Mouse (Mus musculus) cerebellum, adult 2 months (tissue): ENCODE measurements around the gene Zdhhc12. TPM values are rescaled to one million over a fixed set of nuclear protein-coding genes. Genes with fewer than 3 reads are reported as not detected.

Source experiments
- DNase-seq, 2 experiments: peaks; one replicate each; pipeline ENCODE4 v3.0.0; 2021
- H3K27ac ChIP-seq: fragments of 200-500 bp; 2 replicates; pipeline ENCODE4 v1.5.1; 2012; ENCODE audit warnings: low read length, control low read depth, inconsistent platforms; ENCODE audit not compliant: insufficient read depth
- H3K27me3 ChIP-seq: fragments of 200-500 bp; 2 replicates; pipeline ENCODE4 v1.6.1; 2012; ENCODE audit warnings: inconsistent platforms, mild to moderate bottlenecking, low read length, moderate library complexity; ENCODE audit not compliant: control insufficient read depth, insufficient read depth
- H3K4me1 ChIP-seq: fragments of 200-500 bp; 2 replicates; pipeline ENCODE4 v1.6.1; 2011; ENCODE audit warnings: low read length; ENCODE audit not compliant: control insufficient read depth, insufficient read depth
- H3K4me3 ChIP-seq: fragments of 200-500 bp; replicated peaks from 2 replicates; pipeline ENCODE3; 2011; ENCODE audit warnings: mild to moderate bottlenecking, low read depth, low read length, control low read depth; ENCODE audit not compliant: insufficient read depth
- CTCF ChIP-seq: fragments of 200-500 bp; IDR thresholded peaks from 2 replicates; pipeline ENCODE4 v1.5.1; 2011; ENCODE audit warnings: low read depth, mild to moderate bottlenecking, control low read depth, low read length, moderate library complexity, borderline replicate concordance; ENCODE audit not compliant: insufficient read depth
- POLR2A ChIP-seq: fragments of 200-500 bp; IDR thresholded peaks from 2 replicates; pipeline ENCODE4 v1.6.1; 2011; ENCODE audit warnings: low read length, control low read depth, borderline replicate concordance; ENCODE audit not compliant: insufficient read depth
- WGBS: fragments of 180-500 bp; shearing (Covaris S2); methylation state at CpG from one replicate; pipeline ENCODE4 v1.1.7; 2018; 5-methylcytosine and 5-hydroxymethylcytosine counted together
- polyA plus RNA-seq: library from polyadenylated mRNA; depleted of rRNA; stranded (reverse); fragments of >200 nt; gene quantifications from 2 replicates; pipeline ENCODE4 v1.2.3, GENCODE M21; 2012

The Zdhhc12 gene
- polyA plus RNA-seq, 1 experiment = 15.5 TPM

DNA sequence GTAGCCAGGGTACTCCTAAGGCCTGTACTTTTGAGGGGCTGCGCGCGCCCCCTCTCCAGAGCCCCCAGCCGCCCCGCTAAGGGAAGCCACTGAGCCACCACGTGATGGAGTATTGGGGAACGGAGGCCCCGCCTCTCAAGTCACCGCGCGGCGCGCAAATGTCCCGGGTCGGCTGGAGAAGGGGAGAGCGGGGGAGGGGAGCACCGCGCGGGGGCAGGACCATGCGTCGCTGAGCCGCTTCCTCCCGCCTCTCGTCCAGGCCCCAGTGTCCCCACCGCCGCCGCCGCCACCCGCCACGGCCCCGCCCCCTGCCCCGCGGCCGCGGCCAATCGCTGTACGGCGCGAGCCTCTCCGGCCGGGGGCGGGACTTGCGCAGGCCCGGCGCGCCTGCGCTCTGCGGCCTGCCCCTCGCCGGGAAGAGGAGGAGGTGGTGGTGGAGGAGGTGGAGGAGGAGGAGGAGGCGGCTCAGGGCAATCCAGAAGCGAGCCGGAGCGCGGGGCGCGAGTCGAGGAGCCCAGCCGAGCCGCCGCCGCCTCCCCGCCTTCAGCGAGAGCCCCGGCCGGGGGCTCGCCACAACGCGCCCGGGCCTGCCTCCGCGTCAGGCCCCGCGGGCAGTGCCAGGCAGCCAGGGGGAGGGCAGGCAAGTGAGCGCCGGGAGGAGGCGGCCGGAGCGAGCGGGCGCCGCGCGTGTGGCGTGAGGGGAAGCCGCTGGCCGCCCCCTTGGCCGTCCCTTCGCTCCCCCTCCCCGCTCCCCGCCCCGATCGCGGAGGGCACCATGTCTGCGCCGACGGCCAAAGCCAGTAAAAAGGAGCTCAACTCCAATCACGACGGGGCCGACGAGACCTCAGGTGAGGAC lies 27.2 kb downstream of the Zdhhc12 start:
- Histone ChIP-seq H3K27ac (peak overlapping the region; percentile 91), H3K4me3 (peak overlapping the region; percentile 87), H3K27me3 (no peaks in the 10 kb centered on the region), H3K4me1 (no peaks in the 10 kb centered on the region)
- TF ChIP-seq POLR2A (peak; percentile 68; the same call in 1 of the 2 replicates), CTCF (no peak)
- DNase-seq = peak; percentile 94 to 96
- under 1% methylated on average over 91 of the region's 101 CpGs for WGBS

- H3K4me3 ChIP-seq = no peak overlapping the region
- 53% methylated on average over 3 of the region's 3 CpGs for WGBS
- no peak for DNase-seq
- H3K27ac ChIP-seq = no peak overlapping the region
- H3K4me1 ChIP-seq = no peaks in the 10 kb centered on the region
- no peaks in the 10 kb centered on the region for H3K27me3 ChIP-seq
- TF ChIP-seq POLR2A = no peak
- TF ChIP-seq CTCF = no peak
These were observed 29.1 kb downstream of the Zdhhc12 start for GRCm38 (mm10) chr2:30064298-30064697.

GRCm38 (mm10) chr2:30063791-30064190 lies 29.7 kb downstream of the Zdhhc12 start:
- DNase-seq = no peak
- 43% methylated on average over 3 of the region's 3 CpGs for whole genome bisulfite sequencing
- Histone ChIP-seq H3K4me3 (no peak overlapping the region), H3K27ac (no peak overlapping the region), H3K27me3 (no peaks in the 10 kb centered on the region), H3K4me1 (no peaks in the 10 kb centered on the region)
- TF ChIP-seq CTCF (no peak), POLR2A (no peak)

DNA sequence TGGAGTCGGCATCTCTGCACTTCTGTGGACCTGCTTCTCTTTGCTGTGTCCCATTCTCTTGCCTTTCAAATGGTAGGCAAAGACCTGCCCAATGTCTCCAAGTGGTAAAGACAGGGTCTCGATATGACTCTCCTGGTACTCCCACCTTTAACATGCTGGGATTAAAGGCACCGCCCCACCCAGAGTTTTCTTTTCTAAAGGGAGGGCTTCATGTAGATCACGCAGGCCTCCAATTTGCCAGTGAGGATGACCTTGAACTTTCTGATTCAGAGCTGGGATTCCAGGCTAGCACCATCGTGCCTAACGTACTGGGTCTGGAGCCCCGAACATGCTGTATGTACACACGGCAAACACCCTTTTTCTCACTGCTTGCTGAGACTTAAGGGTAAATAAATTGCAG lies 30.2 kb downstream of the Zdhhc12 start:
- H3K27me3 ChIP-seq = no peaks in the 10 kb centered on the region
- TF ChIP-seq POLR2A (no peak), CTCF (no peak)
- no peak overlapping the region for H3K27ac ChIP-seq
- DNase-seq = no peak
- no peaks in the 10 kb centered on the region for H3K4me1 ChIP-seq
- H3K4me3 ChIP-seq = peak overlapping the region; percentile 70
- 44% methylated on average over 8 of the region's 8 CpGs for WGBS

DNA sequence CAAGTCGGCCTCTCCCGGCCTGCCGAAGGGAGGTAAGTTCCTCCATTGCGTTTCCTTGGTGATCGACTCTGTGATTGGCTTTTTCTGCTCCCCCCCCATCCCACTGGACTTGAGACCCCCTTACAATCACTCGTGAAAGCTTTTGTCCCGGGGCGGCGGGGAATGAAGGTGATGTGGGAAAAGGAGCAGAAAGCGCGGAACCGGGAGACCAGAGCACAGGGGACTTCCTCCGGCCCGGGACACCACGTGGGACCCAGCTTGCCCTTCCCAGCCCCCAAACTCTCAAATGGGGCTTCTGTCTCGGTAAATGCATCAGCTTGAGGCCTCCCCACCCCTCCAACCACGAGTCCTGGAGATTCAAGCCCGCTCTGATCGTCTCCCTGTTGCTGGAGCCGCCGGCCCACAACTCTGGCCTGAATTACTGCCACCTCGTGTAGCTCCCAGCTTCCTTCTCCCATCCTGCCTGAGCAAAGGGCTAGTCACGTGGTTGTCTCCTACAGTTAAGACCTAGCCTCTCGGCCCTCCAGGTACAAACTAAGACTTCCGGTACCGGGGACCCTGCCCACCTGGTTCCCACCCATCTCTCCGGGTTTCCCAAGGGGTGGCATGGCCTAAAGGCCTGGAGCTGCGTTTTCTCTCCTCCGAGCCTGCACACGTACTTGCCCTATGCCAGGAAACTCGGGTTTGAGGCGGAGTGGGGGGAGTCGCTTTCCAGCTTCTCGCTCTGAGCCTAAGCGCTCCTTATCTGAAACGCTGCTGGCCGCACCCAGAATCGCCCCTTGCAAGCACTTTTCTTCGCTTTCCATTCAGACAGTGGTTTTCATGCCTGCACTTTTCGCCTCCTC lies 31.0 kb downstream of the Zdhhc12 start:
- no peaks in the 10 kb centered on the region for H3K27me3 ChIP-seq
- peak; percentile 66 to 72 for DNase-seq
- H3K4me3 ChIP-seq = peak overlapping the region; percentile 70
- TF ChIP-seq POLR2A = peak; percentile 48; the same call in 1 of the 2 replicates
- TF ChIP-seq CTCF = peak; percentile 12; the same call in 1 of the 2 replicates
- WGBS = 2% methylated on average over 40 of the region's 40 CpGs
- H3K4me1 ChIP-seq = no peaks in the 10 kb centered on the region
- H3K27ac ChIP-seq = peak overlapping the region; percentile 47

DNA sequence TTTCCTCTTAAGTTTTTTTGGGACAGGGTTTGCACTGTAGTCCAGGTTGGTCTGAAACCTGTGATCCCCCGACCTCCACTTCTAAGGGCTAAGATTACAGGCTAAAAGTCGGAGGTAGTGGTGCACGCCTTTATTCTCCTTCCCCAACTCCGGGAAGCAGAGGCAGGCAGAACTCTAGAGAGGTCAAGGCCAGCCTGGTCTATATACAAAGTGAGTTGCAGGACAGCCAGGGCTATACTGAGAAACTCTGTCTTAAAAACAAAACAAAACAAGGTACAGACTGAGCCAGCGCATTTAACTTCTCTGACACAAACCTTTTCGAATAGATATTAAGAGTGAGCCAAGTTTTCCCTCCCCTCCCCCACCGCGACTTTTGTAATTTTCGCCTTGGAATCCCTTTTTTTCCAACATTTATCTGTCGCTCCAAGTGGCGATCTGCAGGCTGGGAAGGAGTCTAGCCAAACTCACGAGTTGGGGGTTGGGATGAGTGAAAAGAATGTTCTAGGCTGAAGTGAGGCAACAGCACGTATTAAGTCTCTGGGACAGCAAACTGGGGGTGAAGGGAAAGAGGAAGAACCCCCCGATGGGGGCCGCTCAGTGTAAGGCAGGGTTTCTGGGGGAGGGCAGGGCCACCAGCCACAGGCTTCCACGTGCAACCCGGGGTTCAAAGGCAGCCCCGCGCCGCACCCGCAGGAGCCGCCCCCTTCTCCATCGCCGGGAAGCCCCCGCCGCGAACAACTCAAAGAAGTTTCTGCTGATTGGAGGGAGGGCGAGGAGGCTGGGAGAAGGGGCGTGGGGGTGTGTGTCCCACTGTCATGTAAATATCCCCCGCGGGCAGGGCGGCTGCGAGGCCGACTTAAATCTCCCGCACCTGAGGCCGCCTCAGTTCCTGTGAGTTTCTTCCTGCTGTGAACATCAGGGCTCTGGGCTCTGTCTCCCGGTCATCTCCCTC lies 32.0 kb downstream of the Zdhhc12 start:
- Histone ChIP-seq H3K4me1 (no peaks in the 10 kb centered on the region), H3K27ac (no peak overlapping the region), H3K27me3 (no peaks in the 10 kb centered on the region), H3K4me3 (peak overlapping the region; percentile 70)
- no peak for DNase-seq
- TF ChIP-seq POLR2A (no peak), CTCF (no peak)
- 14% methylated on average over 37 of the region's 37 CpGs for WGBS

GRCm38 (mm10) chr2:30058418-30058817 lies 35.0 kb downstream of the Zdhhc12 start:
- H3K27me3 ChIP-seq = no peaks in the 10 kb centered on the region
- H3K4me1 ChIP-seq = no peaks in the 10 kb centered on the region
- H3K4me3 ChIP-seq = no peak overlapping the region
- no peak for TF ChIP-seq POLR2A
- no peak for TF ChIP-seq CTCF
- DNase-seq = no peak
- 27% methylated on average over 5 of the region's 5 CpGs for WGBS
- no peak overlapping the region for H3K27ac ChIP-seq
